Mouse (Mus musculus): Measurements from ENCODE around the gene Carns1.
"Not testable (repeated sequence)": the region's sequence is repeated elsewhere in the genome, so short reads cannot be mapped to it uniquely, and the experiment has no call there.

The Carns1 gene

DNA sequence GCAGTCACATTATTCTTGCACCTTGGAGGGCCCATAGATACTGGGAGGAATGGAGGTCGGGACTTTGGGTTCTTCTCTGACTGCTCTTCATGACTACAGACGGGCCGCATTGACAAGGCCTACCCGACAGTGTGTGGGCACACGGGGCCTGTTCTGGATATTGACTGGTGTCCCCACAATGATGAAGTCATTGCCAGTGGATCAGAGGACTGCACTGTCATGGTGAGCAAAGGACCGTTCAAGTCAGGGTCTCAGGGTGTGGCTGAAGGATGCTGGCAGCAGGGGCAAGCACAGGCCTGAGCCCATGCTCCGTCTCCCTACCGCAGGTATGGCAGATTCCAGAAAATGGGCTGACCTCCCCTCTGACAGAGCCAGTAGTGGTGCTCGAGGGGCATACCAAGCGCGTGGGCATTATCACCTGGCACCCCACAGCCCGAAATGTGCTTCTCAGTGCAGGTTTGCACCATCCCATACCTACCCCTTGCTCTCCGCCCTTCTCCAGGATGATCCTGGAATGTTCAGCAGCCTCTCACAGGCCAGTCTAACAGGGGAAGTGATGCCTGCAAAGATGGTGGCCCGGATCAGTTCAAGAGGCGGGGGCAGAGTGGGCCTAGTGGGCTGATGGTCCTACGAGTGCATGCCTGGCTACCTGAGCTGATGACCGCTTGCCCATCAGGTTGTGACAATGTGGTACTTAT, 25.4 kb downstream of the Carns1 start:
- no peak for DNase-seq

GRCm38 (mm10) chr19:4149283-4149682, 26.0 kb downstream of the Carns1 start:
- DNase-seq, result no peak

- no peak for DNase-seq
Measured at GRCm38 (mm10) chr19:4148819-4149218, 26.5 kb downstream of the Carns1 start.

DNA sequence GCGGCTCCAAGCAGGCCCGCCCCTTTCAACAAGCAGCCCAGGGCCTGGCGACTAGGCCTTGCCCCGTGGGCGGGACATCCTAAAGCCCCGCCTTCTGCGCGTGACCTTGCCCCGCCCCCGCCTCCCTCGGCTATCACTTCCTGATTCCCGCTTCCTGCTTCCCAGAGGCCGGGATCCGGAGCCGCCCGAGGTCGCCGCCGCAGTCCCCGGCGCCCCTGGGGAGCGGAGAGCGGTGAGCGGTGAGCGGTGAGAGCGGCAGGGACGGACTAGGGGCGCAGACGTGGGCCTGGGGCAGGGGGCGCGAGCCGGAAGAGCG, 26.8 kb downstream of the Carns1 start, which contains the start of gene Coro1b:
Coro1b (plus strand) TSS at position 129 of the 316 bp plus-strand sequence.
- DNase-seq, result peak; percentile 95

GRCm38 (mm10) chr19:4147782-4148490, 27.3 kb downstream of the Carns1 start:
- DNase-seq, result no peak

- no peak for DNase-seq
Measured at GRCm38 (mm10) chr19:4147022-4147405, 28.3 kb downstream of the Carns1 start.

- no peak for DNase-seq
Measured at GRCm38 (mm10) chr19:4146366-4147021, 28.8 kb downstream of the Carns1 start.

DNA sequence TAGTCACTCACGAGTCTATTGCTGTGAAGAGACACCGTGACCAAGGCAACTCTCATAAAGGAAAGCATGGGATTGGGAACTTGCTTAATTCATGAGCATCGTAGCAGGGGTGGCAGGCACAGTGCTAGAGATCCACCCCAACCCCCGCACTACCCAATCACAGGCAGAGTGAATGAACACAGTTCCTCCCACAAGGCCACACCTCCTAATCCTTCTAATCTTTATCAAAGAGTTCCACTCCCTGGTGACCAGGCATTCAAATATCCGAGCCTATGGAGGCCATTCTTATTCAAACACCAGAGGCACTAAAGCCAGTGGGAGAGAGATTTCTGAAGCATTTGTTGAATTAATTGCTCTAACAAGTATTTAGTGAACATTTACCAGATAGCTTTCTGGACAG, 29.3 kb downstream of the Carns1 start:
- DNase-seq, result no peak

- DNase-seq, result no peak
Measured at GRCm38 (mm10) chr19:4144550-4145498, 30.5 kb downstream of the Carns1 start.

GRCm38 (mm10) chr19:4143759-4144268, 31.5 kb downstream of the Carns1 start, which contains the start of gene Cabp4:
TSS of gene Cabp4 (minus strand) at chr19:4144033.
- no peak for DNase-seq

GRCm38 (mm10) chr19:4142416-4143173, 32.7 kb downstream of the Carns1 start:
- no peak for DNase-seq

- DNase-seq, result no peak
Measured at GRCm38 (mm10) chr19:4140147-4140546, 35.1 kb downstream of the Carns1 start.

GRCm38 (mm10) chr19:4139446-4139845, 35.8 kb downstream of the Carns1 start, which contains the start of gene Gpr152:
TSS of gene Gpr152 (plus strand) at chr19:4139787.
- no peak for DNase-seq

- DNase-seq, result no peak
Measured at GRCm38 (mm10) chr19:4137913-4138312, 37.4 kb downstream of the Carns1 start.

DNA sequence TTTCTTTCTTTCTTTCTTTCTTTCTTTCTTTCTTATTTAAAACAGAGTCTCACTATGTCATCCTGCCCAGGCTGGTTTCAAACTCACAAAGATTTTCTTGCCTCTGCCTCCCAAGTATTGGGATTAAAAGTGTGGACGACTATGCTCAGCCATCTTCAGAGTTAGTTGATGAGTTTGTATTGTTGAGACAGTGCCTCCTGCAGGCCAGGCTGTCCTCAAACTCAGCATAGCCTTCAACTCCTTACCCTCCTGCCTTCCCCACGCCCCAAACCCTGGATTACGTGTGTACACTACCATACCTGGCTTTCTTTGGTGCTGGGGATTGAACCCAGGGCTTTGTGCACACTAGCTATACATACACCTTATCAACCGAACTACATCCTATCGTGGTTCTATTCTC, 38.8 kb downstream of the Carns1 start:
- no peak for DNase-seq

GRCm38 (mm10) chr19:4135963-4136345, 39.3 kb downstream of the Carns1 start:
- DNase-seq, result not testable (repeated sequence)

- DNase-seq, result not testable (repeated sequence)
Measured at GRCm38 (mm10) chr19:4135229-4135962, 39.9 kb downstream of the Carns1 start.

DNA sequence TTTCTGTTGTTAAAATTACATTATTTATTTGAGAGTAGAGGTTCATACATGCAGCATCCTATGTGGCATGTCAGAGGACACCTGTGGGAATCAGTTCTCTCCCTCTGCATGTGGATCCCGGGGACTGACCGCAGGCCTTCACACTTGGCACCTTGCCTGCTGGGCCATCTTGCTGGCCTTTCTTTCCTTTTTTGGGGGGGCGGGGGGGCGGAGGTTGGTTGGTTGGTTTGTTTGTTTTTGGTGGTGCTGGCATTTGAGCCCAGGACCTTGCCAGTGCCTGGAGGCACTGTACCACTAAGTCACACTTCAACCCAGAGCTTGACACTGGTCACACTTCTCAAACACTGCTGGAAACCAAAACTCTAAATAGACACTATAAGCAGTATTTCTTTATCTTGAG, 40.9 kb downstream of the Carns1 start:
- no peak for DNase-seq

- DNase-seq, result no peak
Measured at GRCm38 (mm10) chr19:4131768-4132167, 43.5 kb downstream of the Carns1 start.

GRCm38 (mm10) chr19:4131075-4131474, 44.2 kb downstream of the Carns1 start:
- DNase-seq, result no peak

GRCm38 (mm10) chr19:4130106-4130505, 45.2 kb downstream of the Carns1 start:
- no peak for DNase-seq

All from cerebellum, adult 11 months (tissue).